Mouse (Mus musculus) ES-Bruce4 (cell line): ENCODE results near the gene Muc3. TPM values are rescaled to one million over a fixed set of nuclear protein-coding genes. Genes with fewer than 3 reads are reported as not detected.
"Not testable (repeated sequence)": the region's sequence is repeated elsewhere in the genome, so short reads cannot be mapped to it uniquely, and the experiment has no call there.

Experiments used
- H3K27ac ChIP-seq: 2 replicates; pipeline ENCODE4 v1.5.1; 2012; ENCODE audit warnings: low read length, inconsistent platforms; ENCODE audit not compliant: insufficient read depth
- H3K27me3 ChIP-seq: 2 replicates; pipeline ENCODE4 v1.6.1; 2012; ENCODE audit warnings: mild to moderate bottlenecking, low read length, inconsistent platforms; ENCODE audit not compliant: control insufficient read depth, poor library complexity, insufficient read depth, severe bottlenecking
- H3K36me3 ChIP-seq: 2 replicates; pipeline ENCODE4 v1.6.1; 2012; ENCODE audit warnings: inconsistent platforms, mild to moderate bottlenecking, low read length, moderate library complexity; ENCODE audit not compliant: control insufficient read depth, poor library complexity, insufficient read depth, severe bottlenecking
- H3K4me1 ChIP-seq: one replicate; pipeline ENCODE4 v1.8.1; 2011; ENCODE audit warnings: low read length; ENCODE audit not compliant: control insufficient read depth, insufficient read depth
- H3K4me3 ChIP-seq: 2 replicates; pipeline ENCODE4 v1.5.1; 2011; ENCODE audit warnings: low read depth, mild to moderate bottlenecking, low read length
- H3K9ac ChIP-seq: 2 replicates; pipeline ENCODE4 v1.6.1; 2012; ENCODE audit warnings: low read depth, mild to moderate bottlenecking, inconsistent platforms; ENCODE audit not compliant: poor library complexity, severe bottlenecking
- H3K9me3 ChIP-seq: replicated peaks from 2 replicates; pipeline ENCODE4 v1.6.1; 2012; ENCODE audit warnings: mild to moderate bottlenecking, low read length, inconsistent platforms; ENCODE audit not compliant: control insufficient read depth, poor library complexity, insufficient read depth, severe bottlenecking
- CTCF ChIP-seq: IDR thresholded peaks from one replicate; pipeline ENCODE4 v1.8.1; 2011; ENCODE audit warnings: low read depth, low read length
- EP300 ChIP-seq: IDR thresholded peaks from 2 replicates; pipeline ENCODE4 v1.6.1; 2011; ENCODE audit warnings: low read depth, low read length; ENCODE audit not compliant: insufficient read depth
- POLR2A ChIP-seq: IDR thresholded peaks from one replicate; pipeline ENCODE4 v1.8.1; 2011; ENCODE audit warnings: low read length; ENCODE audit not compliant: insufficient read depth
- polyA plus RNA-seq: library from polyadenylated mRNA; stranded (reverse); fragments of >200 nt; gene quantifications from 2 replicates; pipeline ENCODE4 v1.2.4, GENCODE M21; 2011; ENCODE audit warnings: low read depth; ENCODE audit not compliant: missing spikeins, insufficient read depth, insufficient read length

The Muc3 gene
- polyA plus RNA-seq, 1 experiment, result not detected

GRCm38 (mm10) chr5:137131490-137131889 lies 17.6 kb downstream of the Muc3 start:
- no peaks in the 10 kb centered on the region for H3K36me3 ChIP-seq
- H3K4me1 ChIP-seq, result no peaks in the 10 kb centered on the region
- peak; percentile 87 for TF ChIP-seq CTCF
- TF ChIP-seq EP300, result no peak
- no peak for TF ChIP-seq POLR2A
- H3K27ac ChIP-seq, result no peak overlapping the region
- H3K9ac ChIP-seq, result no peak overlapping the region
- no peaks in the 10 kb centered on the region for H3K27me3 ChIP-seq
- H3K4me3 ChIP-seq, result no peak overlapping the region
- no peaks in the 10 kb centered on the region for H3K9me3 ChIP-seq

GRCm38 (mm10) chr5:137129281-137129680 lies 19.8 kb downstream of the Muc3 start:
- no peaks in the 10 kb centered on the region for H3K27me3 ChIP-seq
- no peak overlapping the region for H3K9ac ChIP-seq
- H3K4me1 ChIP-seq, result no peaks in the 10 kb centered on the region
- no peak for TF ChIP-seq POLR2A
- TF ChIP-seq EP300, result no peak
- TF ChIP-seq CTCF, result no peak
- no peak overlapping the region for H3K4me3 ChIP-seq
- H3K36me3 ChIP-seq, result no peaks in the 10 kb centered on the region
- H3K27ac ChIP-seq, result no peak overlapping the region
- H3K9me3 ChIP-seq, result no peaks in the 10 kb centered on the region

- H3K4me1 ChIP-seq, result peaks cover 2% of the 10 kb centered on the region
- H3K27ac ChIP-seq, result no peak overlapping the region
- H3K36me3 ChIP-seq, result no peaks in the 10 kb centered on the region
- no peaks in the 10 kb centered on the region for H3K27me3 ChIP-seq
- no peak overlapping the region for H3K9ac ChIP-seq
- TF ChIP-seq EP300 (no peak), POLR2A (no peak), CTCF (no peak)
- H3K4me3 ChIP-seq, result no peak overlapping the region
- H3K9me3 ChIP-seq, result no peaks in the 10 kb centered on the region
Measured at GRCm38 (mm10) chr5:137123516-137123915, 25.6 kb downstream of the Muc3 start.

GRCm38 (mm10) chr5:137122686-137123193 lies 26.4 kb downstream of the Muc3 start:
- no peaks in the 10 kb centered on the region for H3K9me3 ChIP-seq
- peaks cover 2% of the 10 kb centered on the region for H3K4me1 ChIP-seq
- peak; percentile 82 for TF ChIP-seq CTCF
- no peak for TF ChIP-seq POLR2A
- peak; percentile 67; the same call in 1 of the 2 replicates for TF ChIP-seq EP300
- H3K36me3 ChIP-seq, result no peaks in the 10 kb centered on the region
- H3K4me3 ChIP-seq, result no peak overlapping the region
- no peak overlapping the region for H3K27ac ChIP-seq
- no peaks in the 10 kb centered on the region for H3K27me3 ChIP-seq
- no peak overlapping the region for H3K9ac ChIP-seq

GRCm38 (mm10) chr5:137121280-137121679 lies 27.8 kb downstream of the Muc3 start:
- no peak overlapping the region for H3K27ac ChIP-seq
- H3K4me3 ChIP-seq, result no peak overlapping the region
- no peaks in the 10 kb centered on the region for H3K27me3 ChIP-seq
- TF ChIP-seq CTCF (no peak), POLR2A (no peak), EP300 (no peak)
- H3K36me3 ChIP-seq, result no peaks in the 10 kb centered on the region
- H3K9ac ChIP-seq, result no peak overlapping the region
- H3K4me1 ChIP-seq, result peaks cover 5% of the 10 kb centered on the region
- no peaks in the 10 kb centered on the region for H3K9me3 ChIP-seq

GRCm38 (mm10) chr5:137118878-137119277 lies 30.2 kb downstream of the Muc3 start:
- Histone ChIP-seq H3K36me3 (no peaks in the 10 kb centered on the region), H3K27ac (no peak overlapping the region), H3K4me1 (peaks cover 9% of the 10 kb centered on the region), H3K4me3 (no peak overlapping the region), H3K9me3 (no peaks in the 10 kb centered on the region), H3K27me3 (no peaks in the 10 kb centered on the region), H3K9ac (no peak overlapping the region)
- TF ChIP-seq EP300 (no peak), CTCF (no peak), POLR2A (no peak)

- not testable (repeated sequence) for H3K4me1 ChIP-seq, H3K9ac ChIP-seq, H3K27me3 ChIP-seq, H3K27ac ChIP-seq, H3K9me3 ChIP-seq, H3K36me3 ChIP-seq, H3K4me3 ChIP-seq
Measured at GRCm38 (mm10) chr5:137117994-137118393, 31.1 kb downstream of the Muc3 start.
